Mouse (Mus musculus) limb, embryonic 15.5 days (tissue): ENCODE data around the gene Rpl34. TPM values are rescaled to one million over a fixed set of nuclear protein-coding genes. Genes with fewer than 3 reads are reported as not detected.

ENCODE experiments used
- ATAC-seq: fragments of 200-750 bp; cut with Nextera tagmentation; 2 replicates; pipeline ENCODE4 v1.8.0; 2017; ENCODE audit warnings: low read depth, moderate TSS enrichment; ENCODE audit not compliant: insufficient number of reproducible peaks, low FRiP score, low TSS enrichment
- H3K27ac ChIP-seq: fragments of 300-500 bp; sonication (generic); 2 replicates; pipeline ENCODE4 v1.5.1; 2015; ENCODE audit warnings: moderate library complexity, mild to moderate bottlenecking, inconsistent platforms
- H3K27me3 ChIP-seq: fragments of 300-500 bp; sonication (generic); 2 replicates; pipeline ENCODE4 v1.6.1; 2015; ENCODE audit warnings: inconsistent platforms
- H3K36me3 ChIP-seq: fragments of 300-500 bp; sonication (generic); 2 replicates; pipeline ENCODE4 v1.6.1; 2015; ENCODE audit warnings: inconsistent platforms
- H3K4me1 ChIP-seq: fragments of 300-500 bp; sonication (generic); 2 replicates; pipeline ENCODE4 v1.6.1; 2015; ENCODE audit warnings: inconsistent platforms
- H3K4me2 ChIP-seq: fragments of 300-500 bp; sonication (generic); 2 replicates; pipeline ENCODE4 v1.6.1; 2015; ENCODE audit warnings: mild to moderate bottlenecking, inconsistent platforms
- H3K4me3 ChIP-seq: fragments of 300-500 bp; sonication (generic); 2 replicates; pipeline ENCODE4 v1.5.1; 2015; ENCODE audit warnings: mild to moderate bottlenecking, inconsistent platforms
- H3K9ac ChIP-seq: fragments of 300-500 bp; sonication (generic); 2 replicates; pipeline ENCODE4 v1.6.1; 2015; ENCODE audit warnings: inconsistent platforms
- H3K9me3 ChIP-seq: fragments of 300-500 bp; sonication (generic); 2 replicates; pipeline ENCODE4 v1.6.1; 2016; ENCODE audit warnings: inconsistent platforms
- WGBS: fragments of 180-500 bp; shearing (Covaris S2); methylation state at CpG from one replicate; pipeline ENCODE4 v1.1.7; 2015; 5-methylcytosine and 5-hydroxymethylcytosine counted together
- polyA plus RNA-seq: library from polyadenylated mRNA; unstranded; fragments of >200 nt; fragmentation: Nextera tagmentation; extraction: Ambion mirVana; gene quantifications from 2 replicates; pipeline ENCODE4 v1.2.1, GENCODE M21; 2015

Rpl34 gene
- polyA plus RNA-seq, 1 experiment from 2014 or later: 892 TPM

- peak overlapping the region; percentile 99 for H3K9ac ChIP-seq
- ATAC-seq: peak; percentile 32
- H3K27ac ChIP-seq: peak overlapping the region; percentile 91
- under 1% methylated on average over 58 of the region's 58 CpGs for WGBS
- H3K27me3 ChIP-seq: no peaks in the 10 kb centered on the region
- H3K4me2 ChIP-seq: peak overlapping the region; percentile 63
- H3K4me1 ChIP-seq: peaks cover 14% of the 10 kb centered on the region
- peaks cover 37% of the 10 kb centered on the region for H3K36me3 ChIP-seq
- H3K9me3 ChIP-seq: no peaks in the 10 kb centered on the region
- H3K4me3 ChIP-seq: peak overlapping the region; percentile 96
Observed at GRCm38 (mm10) chr3:130729472-130730188, 568 bp downstream of the Rpl34 start.

GRCm38 (mm10) chr3:130727676-130728075 lies 2.5 kb downstream of the Rpl34 start:
- no peak for ATAC-seq
- 67% methylated on average over 4 of the region's 4 CpGs for WGBS
- H3K4me2 ChIP-seq: no peak overlapping the region
- no peak overlapping the region for H3K9ac ChIP-seq
- peaks cover 14% of the 10 kb centered on the region for H3K4me1 ChIP-seq
- H3K9me3 ChIP-seq: no peaks in the 10 kb centered on the region
- no peaks in the 10 kb centered on the region for H3K27me3 ChIP-seq
- no peak overlapping the region for H3K27ac ChIP-seq
- H3K4me3 ChIP-seq: no peak overlapping the region
- peaks cover 42% of the 10 kb centered on the region for H3K36me3 ChIP-seq

GRCm38 (mm10) chr3:130727036-130727435 lies 3.2 kb downstream of the Rpl34 start:
- WGBS: 93% methylated on average over 1 of the region's 1 CpGs
- Histone ChIP-seq H3K27me3 (no peaks in the 10 kb centered on the region), H3K9ac (no peak overlapping the region), H3K36me3 (peaks cover 42% of the 10 kb centered on the region), H3K9me3 (no peaks in the 10 kb centered on the region), H3K4me2 (no peak overlapping the region), H3K27ac (no peak overlapping the region), H3K4me3 (no peak overlapping the region), H3K4me1 (peaks cover 14% of the 10 kb centered on the region)
- no peak for ATAC-seq

GRCm38 (mm10) chr3:130725718-130726117 lies 4.5 kb downstream of the Rpl34 start:
- Histone ChIP-seq H3K4me3 (no peak overlapping the region), H3K27ac (no peak overlapping the region), H3K4me1 (peaks cover 14% of the 10 kb centered on the region), H3K9me3 (no peaks in the 10 kb centered on the region), H3K27me3 (no peaks in the 10 kb centered on the region), H3K9ac (no peak overlapping the region), H3K4me2 (no peak overlapping the region), H3K36me3 (peaks cover 42% of the 10 kb centered on the region)
- 78% methylated on average over 2 of the region's 2 CpGs for WGBS
- ATAC-seq: no peak

- no peak for ATAC-seq
- WGBS: 73% methylated on average over 11 of the region's 11 CpGs
- Histone ChIP-seq H3K4me3 (no peak overlapping the region), H3K36me3 (peaks cover 31% of the 10 kb centered on the region), H3K4me2 (no peak overlapping the region), H3K4me1 (peaks cover 3% of the 10 kb centered on the region; the same call in 1 of the 2 replicates), H3K9me3 (no peaks in the 10 kb centered on the region), H3K27ac (no peak overlapping the region), H3K27me3 (no peaks in the 10 kb centered on the region), H3K9ac (no peak overlapping the region)
Observed at GRCm38 (mm10) chr3:130722733-130723478, 7.3 kb downstream of the Rpl34 start.

- Histone ChIP-seq H3K9ac (no peak overlapping the region), H3K27ac (no peak overlapping the region), H3K4me2 (no peak overlapping the region), H3K4me3 (no peak overlapping the region), H3K36me3 (peaks cover 4% of the 10 kb centered on the region; the same call in 1 of the 2 replicates), H3K4me1 (peaks cover 3% of the 10 kb centered on the region; the same call in 1 of the 2 replicates), H3K27me3 (no peaks in the 10 kb centered on the region), H3K9me3 (no peaks in the 10 kb centered on the region)
- WGBS: 73% methylated on average over 4 of the region's 4 CpGs
- ATAC-seq: no peak
Observed at GRCm38 (mm10) chr3:130720225-130720624, 10.0 kb downstream of the Rpl34 start.

GRCm38 (mm10) chr3:130718871-130719270 lies 11.3 kb downstream of the Rpl34 start:
- H3K4me3 ChIP-seq: no peak overlapping the region
- H3K4me2 ChIP-seq: no peak overlapping the region
- no peak for ATAC-seq
- H3K9ac ChIP-seq: no peak overlapping the region
- no peaks in the 10 kb centered on the region for H3K9me3 ChIP-seq
- no peaks in the 10 kb centered on the region for H3K36me3 ChIP-seq
- no peak overlapping the region for H3K27ac ChIP-seq
- no peaks in the 10 kb centered on the region for H3K27me3 ChIP-seq
- WGBS: 72% methylated on average over 4 of the region's 4 CpGs
- H3K4me1 ChIP-seq: peaks cover 7% of the 10 kb centered on the region; the same call in 1 of the 2 replicates

GRCm38 (mm10) chr3:130716555-130716954 lies 13.6 kb downstream of the Rpl34 start:
- Histone ChIP-seq H3K36me3 (no peaks in the 10 kb centered on the region), H3K27ac (no peak overlapping the region), H3K27me3 (no peaks in the 10 kb centered on the region), H3K4me3 (no peak overlapping the region), H3K9me3 (no peaks in the 10 kb centered on the region), H3K4me2 (no peak overlapping the region), H3K9ac (no peak overlapping the region), H3K4me1 (peaks cover 7% of the 10 kb centered on the region; the same call in 1 of the 2 replicates)
- 67% methylated on average over 7 of the region's 7 CpGs for WGBS
- ATAC-seq: no peak

GRCm38 (mm10) chr3:130714775-130715568 lies 15.2 kb downstream of the Rpl34 start:
- Histone ChIP-seq H3K9ac (no peak overlapping the region), H3K4me3 (peak overlapping the region; percentile 40), H3K36me3 (no peaks in the 10 kb centered on the region), H3K4me1 (peaks cover 9% of the 10 kb centered on the region; the same call in 1 of the 2 replicates), H3K4me2 (peak overlapping the region; percentile 45), H3K9me3 (no peaks in the 10 kb centered on the region), H3K27ac (no peak overlapping the region), H3K27me3 (no peaks in the 10 kb centered on the region)
- no peak for ATAC-seq
- 16% methylated on average over 22 of the region's 22 CpGs for WGBS

- no peak overlapping the region for H3K4me2 ChIP-seq
- H3K4me3 ChIP-seq: no peak overlapping the region
- H3K9me3 ChIP-seq: no peaks in the 10 kb centered on the region
- ATAC-seq: no peak
- no peaks in the 10 kb centered on the region for H3K36me3 ChIP-seq
- H3K4me1 ChIP-seq: peaks cover 15% of the 10 kb centered on the region
- 44% methylated on average over 6 of the region's 6 CpGs for whole genome bisulfite sequencing
- no peak overlapping the region for H3K9ac ChIP-seq
- no peak overlapping the region for H3K27ac ChIP-seq
- no peaks in the 10 kb centered on the region for H3K27me3 ChIP-seq
Observed at GRCm38 (mm10) chr3:130712891-130713290, 17.3 kb downstream of the Rpl34 start.

- no peak for ATAC-seq
- H3K4me3 ChIP-seq: peak overlapping the region; percentile 66
- H3K4me1 ChIP-seq: peaks cover 18% of the 10 kb centered on the region
- H3K9ac ChIP-seq: no peak overlapping the region
- H3K36me3 ChIP-seq: no peaks in the 10 kb centered on the region
- WGBS: 42% methylated on average over 7 of the region's 7 CpGs
- H3K4me2 ChIP-seq: peak overlapping the region; percentile 45
- H3K9me3 ChIP-seq: no peaks in the 10 kb centered on the region
- no peak overlapping the region for H3K27ac ChIP-seq
- H3K27me3 ChIP-seq: no peaks in the 10 kb centered on the region
Observed at GRCm38 (mm10) chr3:130710103-130710502, 20.1 kb downstream of the Rpl34 start.
